Mouse (Mus musculus): ENCODE results near the gene Tmem223. TPM values are rescaled to one million over a fixed set of nuclear protein-coding genes. Genes with fewer than 3 reads are reported as not detected.

Gene Tmem223
- 56.0 and 59.1 TPM in 2 replicates for polyA plus RNA-seq (2015; fragmentation: Nextera tagmentation; extraction: Ambion mirVana)

DNA sequence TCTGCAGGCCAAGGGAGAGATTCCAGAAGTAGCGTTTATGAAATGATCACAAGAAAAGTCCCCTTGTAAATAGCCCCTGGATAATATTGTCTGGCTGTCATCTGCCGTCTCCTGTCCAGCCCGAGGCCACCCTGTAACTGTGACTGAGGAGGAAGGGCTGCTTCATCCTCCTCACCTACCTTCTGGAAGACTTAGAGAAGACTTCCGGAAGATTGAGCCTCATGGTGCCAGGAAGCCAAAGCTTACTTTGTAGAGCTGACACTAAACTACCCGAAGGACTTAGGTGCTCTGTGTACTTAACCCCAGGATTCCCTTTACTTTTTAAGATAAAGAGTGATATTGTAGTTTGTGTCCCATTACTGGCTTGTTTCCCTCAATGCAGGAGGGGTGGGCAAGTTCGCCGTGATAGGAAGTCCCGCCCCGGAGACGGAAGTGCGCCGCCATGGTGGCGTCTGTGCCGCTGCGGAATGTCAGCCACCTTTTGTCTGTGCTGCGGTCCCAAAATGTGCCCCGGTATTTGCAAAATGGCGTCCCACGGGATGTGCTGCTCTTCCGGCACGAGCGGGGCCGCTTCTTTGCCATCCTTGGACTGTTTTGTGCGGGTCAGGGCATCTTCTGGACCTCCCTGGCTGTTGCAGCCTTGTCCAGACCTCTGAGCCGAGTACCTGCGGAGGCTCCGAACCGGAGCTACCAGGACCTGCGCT is at the start of gene Tmem223:
TSS of gene Tmem223 (plus strand) at position 430 of the 704 bp plus-strand sequence.
- peak within 1 kb of the TSS; percentile 80 for H3K27ac ChIP-seq (ENCODE audit: low read depth)
- peak; percentile 86 for DNase-seq
- peak within 1 kb of the TSS; percentile 86 for H3K9ac ChIP-seq (replicated peaks)
- peak; percentile 32; the same call in 1 of the 2 replicates for TF ChIP-seq CTCF (IDR thresholded peaks at IDR 0.05; ENCODE audit: low read depth)
- no peak for TF ChIP-seq EP300 (IDR thresholded peaks at IDR 0.05; ENCODE audit: low read depth)
- H3K36me3 ChIP-seq (replicated peaks; ENCODE audit: insufficient read depth, low read length): peaks cover 53% of the 10 kb centered on the region
- peak within 1 kb of the TSS; percentile 85 for H3K4me2 ChIP-seq (ENCODE audit: low read depth, low read length)
- H3K4me1 ChIP-seq (ENCODE audit: insufficient read depth): peaks cover 31% of the 10 kb centered on the region
- ATAC-seq: peak; percentile 37
- no peaks in the 10 kb centered on the region for H3K27me3 ChIP-seq (ENCODE audit: insufficient read depth, low read length)
- H3K9me3 ChIP-seq (ENCODE audit: low read length): no peaks in the 10 kb centered on the region
- peak within 1 kb of the TSS; percentile 80 for H3K4me3 ChIP-seq (ENCODE audit: low read depth, low read length)
- WGBS (ENCODE audit: insufficient replicate concordance): 21% methylated on average over 29 of the region's 29 CpGs

DNA sequence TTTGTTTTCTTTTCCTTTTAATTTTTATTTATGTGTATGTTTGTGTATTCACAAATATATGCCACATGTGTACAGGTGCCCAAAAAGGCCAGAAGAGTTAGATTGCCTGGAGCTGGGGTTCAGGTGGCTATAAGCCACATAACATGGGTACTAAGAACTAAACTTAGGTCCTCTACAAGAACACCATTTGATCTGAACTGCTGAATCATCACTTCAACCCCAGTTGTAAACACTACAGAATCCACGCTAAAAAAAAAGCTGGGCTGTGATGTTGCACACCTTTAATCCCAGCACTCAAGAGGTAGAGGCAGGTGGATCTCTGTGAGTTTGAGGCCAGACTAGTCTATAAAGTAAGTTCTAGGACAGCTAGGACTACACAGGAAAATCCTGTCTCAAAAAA is 49.4 kb upstream of the Tmem223 start:
- peak overlapping the region; percentile 46 for H3K27ac ChIP-seq (ENCODE audit: low read depth)
- H3K4me1 ChIP-seq (ENCODE audit: insufficient read depth): peaks cover 29% of the 10 kb centered on the region
- H3K4me3 ChIP-seq (ENCODE audit: low read depth, low read length): peak overlapping the region; percentile 74
- no peak for TF ChIP-seq EP300 (IDR thresholded peaks at IDR 0.05; ENCODE audit: low read depth)
- no peak for TF ChIP-seq CTCF (IDR thresholded peaks at IDR 0.05; ENCODE audit: low read depth)
- ATAC-seq (no peak), DNase-seq (no peak)
- 28% methylated on average over 1 of the region's 1 CpGs for WGBS (ENCODE audit: insufficient replicate concordance)
- H3K36me3 ChIP-seq (replicated peaks; ENCODE audit: insufficient read depth, low read length): peaks cover 21% of the 10 kb centered on the region
- peak overlapping the region; percentile 41 for H3K9ac ChIP-seq (replicated peaks)
- no peaks in the 10 kb centered on the region for H3K9me3 ChIP-seq (ENCODE audit: low read length)
- H3K4me2 ChIP-seq (ENCODE audit: low read depth, low read length): peak overlapping the region; percentile 78
- H3K27me3 ChIP-seq (ENCODE audit: insufficient read depth, low read length): no peaks in the 10 kb centered on the region

DNA sequence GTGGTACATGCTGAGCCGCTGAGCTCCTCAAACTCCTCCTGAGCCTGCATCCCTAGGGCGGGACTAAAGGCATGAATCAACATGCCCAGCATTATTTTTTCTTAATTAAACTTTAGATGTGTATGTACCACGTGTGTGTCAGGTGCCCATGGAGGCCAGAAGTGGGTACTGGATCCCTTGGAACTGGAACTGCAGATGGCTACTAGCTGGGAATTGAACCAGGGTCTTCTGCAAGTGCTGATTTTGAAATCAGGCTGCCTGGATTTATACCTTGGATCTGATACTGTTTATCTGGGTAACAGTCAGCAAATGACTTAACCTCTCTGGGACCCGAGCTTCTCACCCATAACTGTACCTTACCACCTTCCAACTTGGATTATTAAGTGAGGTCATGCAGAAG is 48.8 kb upstream of the Tmem223 start:
- peak overlapping the region; percentile 78 for H3K4me2 ChIP-seq (ENCODE audit: low read depth, low read length)
- TF ChIP-seq CTCF (IDR thresholded peaks at IDR 0.05; ENCODE audit: low read depth) (no peak), EP300 (IDR thresholded peaks at IDR 0.05; ENCODE audit: low read depth) (no peak)
- H3K27ac ChIP-seq (ENCODE audit: low read depth): peak overlapping the region; percentile 97
- peak overlapping the region; percentile 68 for H3K9ac ChIP-seq (replicated peaks)
- H3K4me3 ChIP-seq (ENCODE audit: low read depth, low read length): peak overlapping the region; percentile 74
- ATAC-seq: no peak
- peaks cover 27% of the 10 kb centered on the region for H3K36me3 ChIP-seq (replicated peaks; ENCODE audit: insufficient read depth, low read length)
- no peaks in the 10 kb centered on the region for H3K27me3 ChIP-seq (ENCODE audit: insufficient read depth, low read length)
- H3K9me3 ChIP-seq (ENCODE audit: low read length): no peaks in the 10 kb centered on the region
- no peak for DNase-seq
- H3K4me1 ChIP-seq (ENCODE audit: insufficient read depth): peaks cover 25% of the 10 kb centered on the region
- WGBS (ENCODE audit: insufficient replicate concordance): 48% methylated on average over 4 of the region's 4 CpGs

DNA sequence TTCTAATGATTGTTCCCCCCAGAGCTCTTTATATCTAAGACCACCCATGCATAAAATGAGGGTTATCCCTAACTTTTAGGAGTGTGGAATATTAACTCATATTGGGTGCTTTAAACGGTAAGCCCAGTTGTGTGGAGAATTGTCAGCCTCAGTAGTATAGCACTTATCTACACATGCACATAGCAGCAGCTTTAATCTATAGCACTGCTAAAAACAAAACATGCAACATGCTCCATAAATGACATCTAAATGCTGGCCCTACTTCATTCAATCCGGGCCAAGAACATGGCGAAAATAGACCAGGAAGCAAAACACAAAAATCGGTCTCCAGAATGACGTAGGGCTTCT is 48.3 kb upstream of the Tmem223 start:
- no peak for ATAC-seq

DNA sequence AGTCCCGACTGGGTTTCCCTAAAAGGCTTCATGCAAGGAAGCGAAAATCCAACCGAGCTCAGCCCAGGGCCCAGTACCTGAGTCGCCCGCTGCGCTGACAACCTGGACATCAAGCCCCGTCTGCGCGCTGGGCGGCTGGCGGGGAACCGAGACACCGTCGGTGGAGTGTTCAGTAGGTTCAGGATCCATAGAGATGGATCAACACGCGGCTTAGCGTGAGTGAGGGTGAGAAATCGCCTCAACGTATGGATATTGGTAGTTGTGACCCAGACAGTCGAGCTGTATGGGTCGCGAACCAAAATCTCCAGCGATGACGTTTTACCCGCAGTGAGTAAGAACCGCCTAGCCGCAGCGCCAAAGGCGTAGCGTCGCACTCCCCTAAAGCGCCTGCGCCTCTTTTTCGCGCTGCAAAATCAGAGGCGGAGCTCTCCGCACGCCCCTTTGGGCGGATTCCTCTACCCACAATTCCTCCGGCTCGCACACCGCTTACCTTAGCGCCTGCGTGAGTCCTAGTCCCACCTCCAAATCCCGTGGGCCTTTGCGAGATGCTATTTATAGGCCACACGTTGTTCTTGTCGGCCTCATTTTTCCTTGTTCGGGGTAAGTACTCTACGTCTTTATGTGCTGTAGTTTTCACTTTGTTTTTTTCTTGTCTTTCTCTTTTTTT is 47.8 kb upstream of the Tmem223 start, which contains the start of gene Slc3a2:
TSS of gene Slc3a2 (minus strand) at position 463 of the 667 bp plus-strand sequence.
- peaks cover 22% of the 10 kb centered on the region for H3K4me1 ChIP-seq (ENCODE audit: insufficient read depth)
- peak; percentile 64; the same call in 1 of the 2 replicates for TF ChIP-seq EP300 (IDR thresholded peaks at IDR 0.05; ENCODE audit: low read depth)
- TF ChIP-seq CTCF (IDR thresholded peaks at IDR 0.05; ENCODE audit: low read depth): no peak
- H3K27me3 ChIP-seq (ENCODE audit: insufficient read depth, low read length): no peaks in the 10 kb centered on the region
- H3K27ac ChIP-seq (ENCODE audit: low read depth): peak within 1 kb of the TSS; percentile 97
- peak within 1 kb of the TSS; percentile 74 for H3K4me3 ChIP-seq (ENCODE audit: low read depth, low read length)
- H3K4me2 ChIP-seq (ENCODE audit: low read depth, low read length): peak within 1 kb of the TSS; percentile 78
- under 1% methylated on average over 50 of the region's 50 CpGs for WGBS (ENCODE audit: insufficient replicate concordance)
- ATAC-seq (peak; percentile 97), DNase-seq (peak; percentile 96)
- H3K9me3 ChIP-seq (ENCODE audit: low read length): no peaks in the 10 kb centered on the region
- H3K9ac ChIP-seq (replicated peaks): peak within 1 kb of the TSS; percentile 72
- peaks cover 27% of the 10 kb centered on the region for H3K36me3 ChIP-seq (replicated peaks; ENCODE audit: insufficient read depth, low read length)

More for the DNA sequence above, 48.3 kb upstream of the Tmem223 start:
- H3K4me2 ChIP-seq (ENCODE audit: low read depth, low read length): peak overlapping the region; percentile 78
- no peaks in the 10 kb centered on the region for H3K9me3 ChIP-seq (ENCODE audit: low read length)
- 2% methylated on average over 5 of the region's 5 CpGs for WGBS (ENCODE audit: insufficient replicate concordance)
- H3K4me3 ChIP-seq (ENCODE audit: low read depth, low read length): peak overlapping the region; percentile 74
- peak overlapping the region; percentile 97 for H3K27ac ChIP-seq (ENCODE audit: low read depth)
- TF ChIP-seq EP300 (IDR thresholded peaks at IDR 0.05; ENCODE audit: low read depth) (no peak), CTCF (IDR thresholded peaks at IDR 0.05; ENCODE audit: low read depth) (no peak)
- H3K9ac ChIP-seq (replicated peaks): peak overlapping the region; percentile 68
- no peaks in the 10 kb centered on the region for H3K27me3 ChIP-seq (ENCODE audit: insufficient read depth, low read length)
- peaks cover 27% of the 10 kb centered on the region for H3K36me3 ChIP-seq (replicated peaks; ENCODE audit: insufficient read depth, low read length)
- H3K4me1 ChIP-seq (ENCODE audit: insufficient read depth): peaks cover 22% of the 10 kb centered on the region
- DNase-seq: no peak
